Mouse (Mus musculus) 3134 (cell line): ENCODE results near the gene Eya2.

Experiments
- DNase-seq: peaks from one replicate; pipeline ENCODE4 v3.0.0-alpha.2; 2011; ENCODE audit warnings: low spot score; ENCODE audit not compliant: insufficient read length; ENCODE audit errors: extremely low read depth

Eya2 gene

DNA sequence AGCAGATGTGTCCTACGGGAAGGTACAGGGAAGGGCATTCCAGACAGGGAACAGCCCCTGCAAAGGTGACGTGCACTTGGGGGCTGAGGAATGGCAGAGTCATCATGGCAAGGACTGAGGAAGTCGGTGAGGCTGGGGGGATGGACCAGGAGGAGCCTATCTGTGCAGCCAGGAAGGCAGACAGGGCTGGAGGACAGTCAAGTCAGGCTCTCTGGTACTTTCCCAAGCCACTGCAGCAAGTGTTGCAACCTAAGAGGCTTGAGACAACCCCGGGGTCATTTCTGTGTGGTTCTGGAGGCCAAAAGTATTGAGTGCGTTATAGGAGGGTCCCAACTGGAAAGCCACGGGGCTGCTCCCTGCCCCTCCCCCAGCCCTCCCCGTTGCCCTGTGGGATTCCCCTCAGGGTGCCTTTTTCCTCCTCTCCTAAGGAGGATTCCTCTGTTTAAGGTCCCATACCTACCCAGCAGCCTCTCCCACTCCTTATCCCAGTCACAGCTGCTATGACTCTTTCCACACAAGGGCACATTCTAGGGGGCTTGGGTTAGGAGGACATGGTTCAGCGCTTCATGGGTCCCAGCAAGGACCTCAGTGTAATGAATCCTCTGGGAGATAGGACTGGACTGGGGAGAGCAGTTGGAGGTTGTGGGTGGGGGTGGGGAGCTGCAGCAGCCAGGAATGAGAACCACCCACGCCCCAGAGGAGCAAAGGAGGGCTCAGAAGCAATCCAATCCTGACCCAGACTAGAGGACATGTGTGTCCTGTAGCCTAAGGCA is 108.4 kb downstream of the Eya2 start:
- no peak for DNase-seq

GRCm38 (mm10) chr2:165708266-165708665 is 113.4 kb downstream of the Eya2 start:
- DNase-seq: no peak

GRCm38 (mm10) chr2:165716688-165717087 is 121.9 kb downstream of the Eya2 start:
- DNase-seq: no peak

- DNase-seq: no peak
Measured at GRCm38 (mm10) chr2:165717182-165718176, 122.6 kb downstream of the Eya2 start.

DNA sequence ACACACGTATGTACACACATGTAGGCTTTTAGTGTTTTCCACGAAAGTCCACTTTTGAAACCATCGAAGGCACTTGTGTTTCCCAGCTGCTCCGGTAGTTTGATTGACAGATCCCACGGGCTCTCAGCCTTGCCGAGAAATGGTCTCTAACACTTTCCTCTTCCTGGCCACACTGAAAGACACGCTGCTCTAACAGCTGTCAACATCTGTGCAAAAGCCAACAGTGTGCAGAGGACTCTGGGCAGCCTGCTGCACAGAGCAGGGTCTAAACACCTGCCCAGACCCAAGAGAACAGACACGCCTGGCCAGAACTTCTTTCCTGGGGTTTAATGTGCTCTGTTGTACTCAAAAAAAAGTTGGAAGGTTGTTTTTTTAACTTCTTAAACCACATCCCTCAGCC is 124.5 kb downstream of the Eya2 start:
- no peak for DNase-seq

DNA sequence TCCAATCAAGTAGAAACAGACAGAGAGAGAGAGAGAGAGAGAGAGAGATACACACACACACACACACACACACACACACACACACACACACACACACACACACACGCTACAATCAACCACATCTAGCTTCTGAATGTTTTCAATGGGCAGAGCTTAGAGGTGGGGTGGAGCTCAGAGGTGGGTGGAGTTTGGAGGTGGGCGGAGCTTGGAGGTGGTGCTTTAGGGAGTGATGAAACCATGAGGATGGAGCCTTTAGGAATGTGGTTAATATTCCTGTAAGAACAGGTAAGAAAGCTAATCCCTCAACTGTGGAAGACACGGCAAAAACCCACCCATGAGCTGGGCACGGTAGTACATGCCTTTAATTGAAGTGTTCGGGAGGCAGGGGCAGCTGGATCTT is 127.1 kb downstream of the Eya2 start:
- peak; percentile 26 for DNase-seq

GRCm38 (mm10) chr2:165732552-165733238 is 137.9 kb downstream of the Eya2 start:
- DNase-seq: no peak

DNA sequence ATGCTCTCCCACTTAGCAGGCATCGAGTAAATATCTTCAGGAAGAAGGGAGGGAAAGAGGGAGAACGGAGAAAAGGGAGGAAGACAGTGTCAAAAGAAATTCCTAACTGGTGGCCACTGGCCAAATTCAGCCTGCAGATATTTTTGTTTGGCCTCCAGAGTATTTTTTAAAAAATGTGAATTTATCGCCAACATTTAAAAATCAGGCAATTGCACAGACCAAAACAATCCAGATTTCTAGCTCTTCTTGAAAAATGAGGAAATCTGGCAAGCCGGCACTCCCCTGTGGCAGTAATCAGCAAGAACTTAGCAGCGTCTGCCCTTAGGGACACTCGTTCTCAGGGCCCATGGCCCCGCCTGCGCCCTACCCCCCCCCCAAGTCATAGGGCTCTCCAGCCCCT is 138.9 kb downstream of the Eya2 start:
- DNase-seq: no peak

DNA sequence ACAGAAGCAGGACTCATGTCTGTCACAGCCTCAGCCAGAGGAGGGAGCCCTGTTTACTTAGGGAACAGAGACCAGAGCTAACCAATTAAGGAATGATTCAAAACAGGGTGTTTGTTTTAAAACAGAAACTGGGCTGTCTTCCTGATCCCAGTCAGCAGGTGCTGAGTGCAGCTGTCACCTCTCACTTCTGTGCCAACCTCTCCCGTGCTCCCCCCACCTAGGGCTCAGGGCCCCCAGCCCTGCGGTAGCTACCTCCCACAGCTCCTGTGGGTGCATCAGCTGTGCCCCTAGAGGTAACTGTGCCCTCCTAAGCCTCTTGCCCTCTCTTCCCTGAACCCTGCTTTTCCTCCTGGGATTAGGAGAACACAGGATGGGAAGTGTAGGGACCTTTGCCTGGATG is 141.5 kb downstream of the Eya2 start:
- DNase-seq: no peak

DNA sequence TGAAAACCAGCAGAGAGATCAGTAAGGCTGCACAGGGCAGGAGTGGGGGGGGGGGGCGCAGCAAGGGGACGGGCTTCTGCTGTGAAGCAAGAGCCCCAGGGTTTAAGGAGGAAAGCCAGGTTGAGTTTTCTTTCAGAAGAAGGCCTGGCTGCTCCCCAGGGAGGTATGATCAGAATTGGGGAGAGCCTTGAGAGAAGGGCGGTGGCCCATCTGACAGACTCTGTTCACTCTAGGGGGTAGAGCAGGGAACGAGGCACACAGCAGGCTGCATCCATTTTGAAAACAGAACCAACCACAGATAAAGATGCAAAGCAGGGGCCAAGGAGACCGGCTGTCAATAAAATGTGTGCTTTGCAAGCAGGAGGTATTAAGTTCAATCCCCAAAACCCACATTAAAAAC is 145.5 kb downstream of the Eya2 start:
- no peak for DNase-seq

GRCm38 (mm10) chr2:165740982-165741381 is 146.2 kb downstream of the Eya2 start:
- DNase-seq: no peak

- no peak for DNase-seq
Measured at GRCm38 (mm10) chr2:165741526-165742050, 146.8 kb downstream of the Eya2 start.

GRCm38 (mm10) chr2:165742210-165742786 is 147.5 kb downstream of the Eya2 start:
- no peak for DNase-seq

GRCm38 (mm10) chr2:165745306-165746098 is 150.7 kb downstream of the Eya2 start:
- DNase-seq: no peak

GRCm38 (mm10) chr2:165747975-165748374 is 153.1 kb downstream of the Eya2 start:
- DNase-seq: no peak

DNA sequence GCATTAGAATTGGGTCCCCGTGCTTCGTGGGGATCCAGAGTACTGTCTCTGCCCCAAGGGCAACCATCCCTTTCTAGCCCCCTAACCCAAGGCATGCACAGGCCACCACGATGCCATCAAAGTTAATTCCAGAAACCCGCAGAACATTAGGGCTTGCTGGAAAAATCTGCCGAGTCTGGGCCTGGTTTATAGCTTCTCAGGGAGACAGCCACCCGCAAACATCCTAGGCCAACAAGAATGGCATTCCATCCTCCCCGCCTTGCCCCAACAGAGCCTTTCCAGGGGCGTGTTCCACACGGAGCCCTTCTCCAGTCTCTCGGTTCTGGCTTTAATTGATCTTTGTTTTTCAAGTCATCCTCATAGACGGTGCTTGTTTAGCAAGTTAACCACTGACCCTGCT is 153.6 kb downstream of the Eya2 start:
- no peak for DNase-seq

GRCm38 (mm10) chr2:165751068-165751467 is 156.2 kb downstream of the Eya2 start:
- peak; percentile 30 for DNase-seq

DNA sequence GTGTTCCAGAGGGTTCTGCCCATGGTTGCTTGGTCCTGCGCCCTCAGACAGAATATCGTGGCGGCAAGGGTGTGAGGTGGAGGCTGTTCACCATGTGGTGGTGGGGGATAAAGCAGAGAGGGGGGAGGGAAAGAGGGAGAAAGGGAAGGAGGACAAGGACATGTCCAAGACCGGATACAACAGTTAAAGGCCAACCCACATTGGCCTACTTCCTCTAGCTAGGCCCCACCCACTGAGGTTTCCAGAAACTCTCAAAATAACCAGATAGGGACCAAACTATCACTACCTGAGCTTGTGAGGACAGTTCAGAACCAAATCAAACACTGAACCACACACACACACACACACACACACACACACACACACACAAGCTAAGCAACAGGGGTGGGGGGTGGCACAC is 157.9 kb downstream of the Eya2 start:
- DNase-seq: no peak

- DNase-seq: no peak
Measured at GRCm38 (mm10) chr2:165757799-165758198, 163.0 kb downstream of the Eya2 start.

DNA sequence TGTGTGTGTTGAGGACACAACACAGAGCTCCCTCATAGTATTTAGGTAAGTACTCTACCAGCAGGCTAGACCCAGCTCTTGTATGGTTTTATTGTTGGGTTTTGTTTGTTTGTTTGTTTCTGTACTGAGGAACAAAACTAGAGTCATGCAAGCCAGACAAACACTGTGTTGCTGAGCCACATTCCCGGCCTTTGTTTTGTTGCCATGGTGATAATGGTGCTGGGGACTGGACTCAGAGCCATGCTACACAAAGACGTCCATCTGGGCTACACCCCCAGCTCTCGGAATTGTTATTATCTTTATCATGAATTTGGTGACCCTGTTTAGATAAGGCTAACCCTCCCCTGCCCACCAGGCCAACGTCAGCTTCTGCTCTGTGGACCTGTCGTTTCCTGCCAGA is 163.7 kb downstream of the Eya2 start:
- no peak for DNase-seq
